Mouse (Mus musculus) CH12.LX (cell line): ENCODE results near the gene Rbm18. TPM values are rescaled to one million over a fixed set of nuclear protein-coding genes. Genes with fewer than 3 reads are reported as not detected.

Experiments used
- DNase-seq: peaks from one replicate; pipeline ENCODE4 v3.0.0-alpha.2; 2013; ENCODE audit errors: extremely low read depth
- H3K27ac ChIP-seq: 2 replicates; pipeline ENCODE4 v1.5.1; 2012; ENCODE audit warnings: low read depth, mild to moderate bottlenecking, control low read depth, moderate library complexity; ENCODE audit not compliant: insufficient read depth
- H3K27me3 ChIP-seq: replicated peaks from 2 replicates; pipeline ENCODE3; 2012; ENCODE audit warnings: inconsistent platforms
- H3K36me3 ChIP-seq, 2 experiments: replicated peaks in 1 of 2; 2 replicates each; pipeline versions ENCODE3 to v1.6.1; 2012; ENCODE audit warnings: inconsistent platforms in 1 of 2, low read length in 1 of 2, mild to moderate bottlenecking in 1 of 2, mixed read lengths in 1 of 2, moderate library complexity in 1 of 2; ENCODE audit not compliant: control insufficient read depth in 1 of 2, insufficient read depth in 1 of 2
- H3K4me1 ChIP-seq, 2 experiments: 2 replicates each; pipeline ENCODE4 v1.6.1; 2012; ENCODE audit warnings: inconsistent platforms in 1 of 2, moderate library complexity in 1 of 2; ENCODE audit not compliant: insufficient read depth in 2 of 2, control insufficient read depth in 1 of 2
- H3K4me2 ChIP-seq: 2 replicates; pipeline ENCODE4 v1.6.1; 2012; ENCODE audit warnings: low read depth, mild to moderate bottlenecking, control low read depth; ENCODE audit not compliant: poor library complexity, insufficient read depth, severe bottlenecking
- H3K4me3 ChIP-seq, 3 experiments: fragments of 150-350 bp in 1 of 3; sonication (generic) in 1 of 3; replicated peaks in 1 of 3; 2 replicates each; pipeline versions ENCODE3 to v1.5.1; 2011 to 2012; ENCODE audit warnings: low read depth in 2 of 3, low read length in 2 of 3, mild to moderate bottlenecking in 2 of 3, moderate library complexity in 2 of 3, control low read depth in 1 of 3, improper control_type of control experiment in 1 of 3, inconsistent platforms in 1 of 3, mixed read lengths in 1 of 3; ENCODE audit not compliant: poor library complexity in 1 of 3
- H3K79me2 ChIP-seq: replicated peaks from 2 replicates; pipeline ENCODE4 v1.6.1; 2012; ENCODE audit warnings: mild to moderate bottlenecking, moderate library complexity; ENCODE audit not compliant: control insufficient read depth, poor library complexity, insufficient read depth, severe bottlenecking; ENCODE audit errors: extremely low read depth
- H3K9ac ChIP-seq: 2 replicates; pipeline ENCODE4 v1.6.1; 2012; ENCODE audit warnings: low read depth, mild to moderate bottlenecking, control low read depth, moderate library complexity; ENCODE audit not compliant: insufficient read depth
- H3K9me3 ChIP-seq: replicated peaks from 2 replicates; pipeline ENCODE3; 2012; ENCODE audit warnings: low read length, inconsistent platforms, mixed read lengths
- CHD1 ChIP-seq: IDR thresholded peaks from 2 replicates; pipeline ENCODE4 v1.6.1; 2012; ENCODE audit warnings: low read depth, low read length, improper control_type of control experiment, inconsistent platforms
- CTCF ChIP-seq, 2 experiments: IDR thresholded peaks in 1 of 2; conservative IDR thresholded peaks in 1 of 2; 2 replicates each; pipeline ENCODE4 v1.5.1; 2011 to 2012; ENCODE audit warnings: low read depth in 2 of 2, low read length in 2 of 2, improper control_type of control experiment in 1 of 2, inconsistent platforms in 1 of 2, mild to moderate bottlenecking in 1 of 2, moderate library complexity in 1 of 2
- E2F4 ChIP-seq: IDR thresholded peaks from 2 replicates; pipeline ENCODE4 v1.6.1; 2011; ENCODE audit warnings: low read depth, low read length, improper control_type of control experiment; ENCODE audit not compliant: insufficient replicate concordance
- ETS1 ChIP-seq: conservative IDR thresholded peaks from 2 replicates; pipeline ENCODE4 v1.6.1; 2012; ENCODE audit warnings: low read depth, mild to moderate bottlenecking, inconsistent platforms, low read length, improper control_type of control experiment, moderate library complexity
- GABPA ChIP-seq: IDR thresholded peaks from 2 replicates; pipeline ENCODE4 v1.6.1; 2012; ENCODE audit warnings: low read depth, low read length, improper control_type of control experiment, inconsistent platforms; ENCODE audit not compliant: insufficient replicate concordance
- JUN ChIP-seq: IDR thresholded peaks from 2 replicates; pipeline ENCODE4 v1.6.1; 2011; ENCODE audit warnings: low read depth, mild to moderate bottlenecking, low read length, improper control_type of control experiment, moderate library complexity; ENCODE audit not compliant: insufficient read depth
- MAFK ChIP-seq: IDR thresholded peaks from 2 replicates; pipeline ENCODE4 v1.6.1; 2011; ENCODE audit warnings: low read length, improper control_type of control experiment; ENCODE audit not compliant: insufficient replicate concordance
- MXI1 ChIP-seq: IDR thresholded peaks from 2 replicates; pipeline ENCODE4 v1.6.1; 2011; ENCODE audit warnings: mild to moderate bottlenecking, low read depth, low read length, improper control_type of control experiment
- MYC ChIP-seq: IDR thresholded peaks from 2 replicates; pipeline ENCODE4 v1.6.1; 2011; ENCODE audit warnings: low read depth, mild to moderate bottlenecking, improper control_type of control experiment, low read length
- POLR2A ChIP-seq: IDR thresholded peaks from 2 replicates; pipeline ENCODE4 v1.6.1; 2011; ENCODE audit warnings: low read depth, mild to moderate bottlenecking, improper control_type of control experiment, low read length
- POLR2AphosphoS2 ChIP-seq: IDR thresholded peaks from 2 replicates; pipeline ENCODE4 v1.6.1; 2011; ENCODE audit warnings: low read depth, low read length, improper control_type of control experiment
- RAD21 ChIP-seq: IDR thresholded peaks from 2 replicates; pipeline ENCODE4 v1.6.1; 2011; ENCODE audit warnings: low read depth, mild to moderate bottlenecking, low read length, improper control_type of control experiment, moderate library complexity
- SMC3 ChIP-seq: IDR thresholded peaks from 2 replicates; pipeline ENCODE4 v1.6.1; 2011; ENCODE audit warnings: low read depth, low read length, improper control_type of control experiment
- TBP ChIP-seq: conservative IDR thresholded peaks from 2 replicates; pipeline ENCODE4 v1.6.1; 2011; ENCODE audit warnings: low read depth, low read length, improper control_type of control experiment
- UBTF ChIP-seq: IDR thresholded peaks from 2 replicates; pipeline ENCODE4 v1.6.1; 2012; ENCODE audit warnings: low read depth, mild to moderate bottlenecking, inconsistent platforms, low read length, improper control_type of control experiment, moderate library complexity
- USF2 ChIP-seq: conservative IDR thresholded peaks from 2 replicates; pipeline ENCODE4 v1.6.1; 2011; ENCODE audit warnings: low read depth, low read length, improper control_type of control experiment
- ZC3H11A ChIP-seq: IDR thresholded peaks from 2 replicates; pipeline ENCODE4 v1.6.1; 2012; ENCODE audit warnings: low read depth, mild to moderate bottlenecking, inconsistent platforms, low read length, improper control_type of control experiment
- ZKSCAN1 ChIP-seq: IDR thresholded peaks from 2 replicates; pipeline ENCODE4 v1.6.1; 2012; ENCODE audit warnings: low read depth, inconsistent platforms, low read length, improper control_type of control experiment, borderline replicate concordance
- dilution Hi-C: fragments of 300-500 bp; cut with MboI; formaldehyde crosslinking; loops from 2 replicates; pipeline ENCODE4 v1.14.3; 2020; ENCODE audit warnings: low sequenced_read_pairs; ENCODE audit not compliant: extremely low pct_unique_long_range_greater_than_20kb, extremely low pct_ligation_motif_present
- in situ Hi-C: fragments of 300-500 bp; cut with MboI; formaldehyde crosslinking; loops from 3 replicates; pipeline ENCODE4 v1.14.3; 2019; ENCODE audit warnings: low sequenced_read_pairs, low pct_ligation_motif_present, low pct_unique_long_range_greater_than_20kb, mixed read lengths
- polyA plus RNA-seq: library from polyadenylated mRNA; unstranded; fragments of >175 nt; gene quantifications from 2 replicates; pipeline ENCODE4 v1.2.1, GENCODE M21; 2012; ENCODE audit warnings: low read depth; ENCODE audit not compliant: insufficient read length
- total RNA-seq, 2 experiments: library from RNA; depleted of rRNA; stranded (reverse); fragments of 300-350 nt in 1 of 2; fragments of >200 nt in 1 of 2; gene quantifications; 2 replicates each; pipeline ENCODE4 v1.2.3; 2012 to 2014

Gene Rbm18
- total and polyA plus RNA-seq, 3 experiments = 12.4 to 26.3 (median 14.9) TPM

- Histone ChIP-seq H3K4me1 (no peaks in the 10 kb centered on the region; a peak in 1 of 4 replicates), H3K4me2 (no peak overlapping the region), H3K27ac (no peak overlapping the region), H3K79me2 (no peaks in the 10 kb centered on the region), H3K9ac (no peak overlapping the region), H3K27me3 (peaks cover 65% of the 10 kb centered on the region), H3K4me3 (no peak overlapping the region), H3K36me3 (no peaks in the 10 kb centered on the region), H3K9me3 (peaks cover 3% of the 10 kb centered on the region)
- in situ Hi-C loops (no loop called here), dilution Hi-C loops (no loop called here)
- no peak for TF ChIP-seq SMC3
- TF ChIP-seq JUN = no peak
- TF ChIP-seq ZC3H11A = no peak
- TF ChIP-seq MYC = no peak
- TF ChIP-seq CHD1 = no peak
- no peak for TF ChIP-seq MAFK
- no peak for TF ChIP-seq ETS1
- no peak for TF ChIP-seq GABPA
- TF ChIP-seq RAD21 = no peak
- no peak for TF ChIP-seq MXI1
- no peak for TF ChIP-seq USF2
- no peak for TF ChIP-seq CTCF (conservative IDR thresholded peaks at IDR 0.05 in 1 of 2, IDR thresholded peaks at IDR 0.05 in 1 of 2; ENCODE audit: low read depth in 2 of 2, low read length in 2 of 2)
- no peak for DNase-seq
Observed at GRCm38 (mm10) chr2:36101866-36102558, 34.6 kb downstream of the Rbm18 start.

DNA sequence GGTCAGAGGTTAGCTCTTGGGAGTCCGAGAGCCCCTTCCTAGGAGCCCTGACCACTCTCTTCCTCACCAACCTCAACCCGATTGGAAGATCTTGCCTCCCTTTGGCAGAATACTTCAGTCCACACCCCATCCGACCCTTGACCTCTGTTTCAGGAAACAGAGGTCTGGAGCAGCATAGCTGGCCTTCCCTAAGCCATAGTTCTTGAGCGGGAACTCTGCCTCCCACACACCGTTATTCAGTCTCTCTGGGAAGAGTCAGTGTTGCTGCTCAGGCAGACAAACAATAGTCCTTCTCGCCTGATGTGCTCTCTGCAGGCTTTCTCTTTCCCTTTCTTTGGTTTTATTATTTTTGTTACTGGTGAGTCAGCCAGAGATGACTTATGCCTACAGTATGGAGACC, 36.8 kb downstream of the Rbm18 start:
- dilution Hi-C loops (no loop called here), in situ Hi-C loops (no loop called here)
- no peak overlapping the region for H3K4me3 ChIP-seq
- H3K4me2 ChIP-seq = no peak overlapping the region; the same call in 1 of the 2 replicates
- no peaks in the 10 kb centered on the region for H3K36me3 ChIP-seq
- peaks cover 3% of the 10 kb centered on the region for H3K9me3 ChIP-seq
- TF ChIP-seq UBTF (no peak), ZKSCAN1 (no peak), MYC (no peak), TBP (no peak), MAFK (no peak), USF2 (no peak), E2F4 (no peak), POLR2A (no peak), POLR2AphosphoS2 (no peak), CTCF (conservative IDR thresholded peaks at IDR 0.05 in 1 of 2, IDR thresholded peaks at IDR 0.05 in 1 of 2; ENCODE audit: low read depth in 2 of 2, low read length in 2 of 2) (no peak)
- no peaks in the 10 kb centered on the region for H3K79me2 ChIP-seq
- no peak overlapping the region for H3K9ac ChIP-seq
- no peak for DNase-seq
- no peak overlapping the region for H3K27ac ChIP-seq
- H3K27me3 ChIP-seq = peaks cover 77% of the 10 kb centered on the region
- H3K4me1 ChIP-seq = no peaks in the 10 kb centered on the region; a peak in 1 of 4 replicates
